Mouse (Mus musculus) stomach, postnatal 0 days (tissue): ENCODE data around the gene Gzmm.

Experiments used
- CTCF ChIP-seq: IDR thresholded peaks from 2 replicates; pipeline ENCODE4 v1.5.1; 2016; ENCODE audit warnings: antibody characterized with exemption, low read depth, mild to moderate bottlenecking, moderate library complexity
- EP300 ChIP-seq: optimal IDR thresholded peaks from 2 replicates; pipeline ENCODE3; 2016; ENCODE audit warnings: antibody characterized with exemption

GRCm38 (mm10) chr10:79708668-79709067 is 19.8 kb downstream of the Gzmm start:
- TF ChIP-seq CTCF (no peak), EP300 (no peak)
